Mouse (Mus musculus) small intestine, adult 2 months (tissue): ENCODE data around the gene Cox15.

Experiments
- CTCF ChIP-seq: fragments of 200-500 bp; IDR thresholded peaks from 2 replicates; pipeline ENCODE4 v1.5.1; 2012; ENCODE audit warnings: low read depth, mild to moderate bottlenecking, control low read depth, inconsistent platforms, low read length, moderate library complexity, mixed read lengths; ENCODE audit not compliant: insufficient replicate concordance, insufficient read length; ENCODE audit errors: extremely low read depth
- POLR2A ChIP-seq: fragments of 200-500 bp; IDR thresholded peaks from 2 replicates; pipeline ENCODE4 v1.6.1; 2012; ENCODE audit warnings: low read depth, mild to moderate bottlenecking, control low read depth, inconsistent platforms, low read length, moderate library complexity

- no peak for TF ChIP-seq CTCF
- TF ChIP-seq POLR2A = no peak
Observed at GRCm38 (mm10) chr19:43772311-43772710, 19.5 kb upstream of the Cox15 start.
